In the genomic region with DNA sequence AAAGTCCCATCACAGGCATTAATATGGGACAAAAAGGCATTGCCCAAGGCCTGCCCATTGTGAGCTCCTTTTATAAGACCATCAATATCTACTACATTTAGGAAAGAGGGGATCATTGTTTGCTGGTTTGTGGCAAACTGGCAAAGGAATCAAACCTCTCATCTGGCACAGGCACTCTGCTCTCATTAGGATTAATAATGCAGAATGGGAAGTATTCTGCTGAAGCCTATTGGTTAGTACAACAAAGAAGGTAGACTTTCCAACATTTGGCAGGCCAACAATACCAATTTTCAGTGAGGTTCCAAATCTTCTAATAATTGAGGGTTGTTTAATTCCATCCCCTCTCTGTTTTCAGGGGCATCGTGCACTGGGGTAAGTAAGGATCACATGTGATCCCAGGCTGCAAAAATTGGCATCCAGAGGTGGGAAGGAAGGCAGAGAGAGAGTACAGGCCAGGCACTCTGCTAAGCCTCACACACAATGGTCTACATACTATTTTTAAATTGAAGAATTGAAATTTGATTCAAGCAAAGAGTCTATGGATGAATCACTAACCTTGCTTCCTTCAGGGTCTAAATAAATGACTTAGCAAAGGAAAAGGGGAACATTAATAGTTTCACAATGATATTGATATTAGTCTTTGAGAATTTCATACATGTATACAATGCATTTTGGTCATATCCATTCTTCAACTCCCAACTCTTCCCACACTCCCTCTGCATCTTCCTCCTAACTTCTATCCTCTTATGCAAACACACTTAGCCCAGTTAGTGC, we compare ENCODE assay signal across 20 mouse cellular contexts.
A peak's percentile ranks its signal among the peaks of the same experiment; 100 is the strongest.
DNase-seq lines count a peak whose midpoint lies in the region; ATAC-seq and TF ChIP-seq lines count a peak whose summit lies in the region.
"Had no signal": no experiment of that assay in that cellular context is flagged by ENCODE, and none has a peak within 500 bp of the region (broad histone marks: within the 10 kb centered on the region; RNA-seq: fewer than 3 reads in every experiment).

No protein-coding gene starts in this region.

- no peak for TF ChIP-seq CTCF in forebrain, postnatal 0 days (IDR thresholded peaks at IDR 0.05; ENCODE audit: low read depth)
- no peak for TF ChIP-seq CTCF in liver, postnatal 0 days (IDR thresholded peaks at IDR 0.05; ENCODE audit: low read depth)

- no peak overlapping the region for H3K4me2 ChIP-seq in forebrain, embryonic 13.5 days
- H3K4me2 ChIP-seq in forebrain, embryonic 12.5 days = no peak overlapping the region
- no peak overlapping the region for H3K4me2 ChIP-seq in forebrain, embryonic 15.5 days (replicated peaks)
- H3K4me2 ChIP-seq in forebrain, postnatal 0 days (ENCODE audit: low read depth) = no peak overlapping the region
- no peak overlapping the region for H3K4me2 ChIP-seq in liver, postnatal 0 days (ENCODE audit: low read depth, low read length)
- H3K4me2 ChIP-seq: embryonic facial prominence, embryonic 12.5 days had no signal

- no peak for TF ChIP-seq EP300 in liver, postnatal 0 days (IDR thresholded peaks at IDR 0.05; ENCODE audit: low read depth)

- 0 out of 2 replicates have a peak, but pooled peaks cover 5% of the 10 kb centered on the region for H3K4me1 ChIP-seq in forebrain, embryonic 13.5 days
- peaks cover 4% of the 10 kb centered on the region; the same call in 1 of the 2 replicates for H3K4me1 ChIP-seq in forebrain, embryonic 12.5 days
- H3K4me1 ChIP-seq in forebrain, embryonic 15.5 days = peaks cover 4% of the 10 kb centered on the region; the same call in 1 of the 2 replicates
- no peaks in the 10 kb centered on the region for H3K4me1 ChIP-seq in forebrain, postnatal 0 days (ENCODE audit: insufficient read depth)
- H3K4me1 ChIP-seq in liver, postnatal 0 days (ENCODE audit: insufficient read depth) = no peaks in the 10 kb centered on the region
- H3K4me1 ChIP-seq: embryonic facial prominence, embryonic 10.5 days; embryonic facial prominence, embryonic 12.5 days had no signal

- H3K9me3 ChIP-seq in forebrain, embryonic 13.5 days (replicated peaks) = no peaks in the 10 kb centered on the region
- H3K9me3 ChIP-seq in forebrain, embryonic 12.5 days = no peaks in the 10 kb centered on the region
- H3K9me3 ChIP-seq in forebrain, embryonic 15.5 days = no peaks in the 10 kb centered on the region
- H3K9me3 ChIP-seq in forebrain, postnatal 0 days (ENCODE audit: low read length) = no peaks in the 10 kb centered on the region
- no peaks in the 10 kb centered on the region for H3K9me3 ChIP-seq in liver, postnatal 0 days (ENCODE audit: low read length)
- H3K9me3 ChIP-seq: embryonic facial prominence, embryonic 10.5 days; embryonic facial prominence, embryonic 12.5 days had no signal

- no peak overlapping the region for H3K9ac ChIP-seq in forebrain, embryonic 13.5 days
- H3K9ac ChIP-seq in forebrain, embryonic 12.5 days = no peak overlapping the region
- H3K9ac ChIP-seq in forebrain, embryonic 15.5 days (replicated peaks) = no peak overlapping the region
- H3K9ac ChIP-seq in forebrain, postnatal 0 days = no peak overlapping the region
- no peak overlapping the region for H3K9ac ChIP-seq in liver, postnatal 0 days (replicated peaks)
- H3K9ac ChIP-seq: embryonic facial prominence, embryonic 12.5 days had no signal

- no peak for DNase-seq in forebrain, postnatal 0 days
- peak; percentile 35 for DNase-seq in Muller cell, postnatal 12 days (ENCODE audit: inconsistent ontology term)
- DNase-seq in liver, postnatal 0 days = no peak
- no peak for DNase-seq in gastrocnemius, postnatal 14 days
- DNase-seq: adrenal gland, adult 8-10 months; adrenal gland, postnatal 14 days; adrenal gland, postnatal 36 days; cerebellum, adult 11 months; cerebellum, adult 18-20 months; cerebellum, adult 8-10 months; cerebellum, adult 9-11 months; cerebellum, postnatal 25 days had no signal

- H3K27ac ChIP-seq in forebrain, embryonic 13.5 days = no peak overlapping the region
- H3K27ac ChIP-seq in forebrain, embryonic 12.5 days = no peak overlapping the region
- no peak overlapping the region for H3K27ac ChIP-seq in forebrain, embryonic 15.5 days (replicated peaks)
- no peak overlapping the region for H3K27ac ChIP-seq in forebrain, postnatal 0 days (ENCODE audit: low read depth, low read length)
- no peak overlapping the region for H3K27ac ChIP-seq in liver, postnatal 0 days (ENCODE audit: low read depth)
- H3K27ac ChIP-seq: embryonic facial prominence, embryonic 10.5 days; embryonic facial prominence, embryonic 12.5 days had no signal

- no peaks in the 10 kb centered on the region for H3K36me3 ChIP-seq in forebrain, embryonic 13.5 days (ENCODE audit: poor library complexity, severe bottlenecking)
- no peaks in the 10 kb centered on the region for H3K36me3 ChIP-seq in forebrain, embryonic 12.5 days (replicated peaks)
- no peaks in the 10 kb centered on the region for H3K36me3 ChIP-seq in forebrain, embryonic 15.5 days
- H3K36me3 ChIP-seq in forebrain, postnatal 0 days (ENCODE audit: insufficient read depth) = no peaks in the 10 kb centered on the region
- H3K36me3 ChIP-seq in liver, postnatal 0 days (replicated peaks; ENCODE audit: insufficient read depth, low read length) = no peaks in the 10 kb centered on the region
- H3K36me3 ChIP-seq: embryonic facial prominence, embryonic 10.5 days; embryonic facial prominence, embryonic 12.5 days had no signal

- ATAC-seq in forebrain, embryonic 13.5 days = 0 out of 2 replicates have a peak, but pooled peaks have one; percentile 8
- no peak for ATAC-seq in forebrain, embryonic 12.5 days (ENCODE audit: low FRiP score)
- ATAC-seq in forebrain, embryonic 15.5 days (replicated peaks) = peak; percentile 58
- ATAC-seq in forebrain, postnatal 0 days = no peak
- ATAC-seq in granulocyte monocyte progenitor cell, adult 5-6 weeks (replicated peaks; ENCODE audit: poor library complexity, severe bottlenecking) = peak; percentile 62
- ATAC-seq in liver, postnatal 0 days = no peak
- ATAC-seq: activated CD4-positive, CD25-positive, alpha-beta regulatory T cell, adult 4 months; Patski had no signal

- intact Hi-C loops in gastrocnemius, postnatal 14 days (cut with DNase I; ENCODE audit: low total_unique reads) = no loop called here

- WGBS in forebrain, embryonic 13.5 days = 69% methylated on average over 1 of the region's 1 CpGs
- 71% methylated on average over 1 of the region's 1 CpGs for WGBS in forebrain, embryonic 12.5 days
- WGBS in forebrain, embryonic 15.5 days = 45% methylated on average over 1 of the region's 1 CpGs
- 33% methylated on average over 1 of the region's 1 CpGs for WGBS in forebrain, postnatal 0 days
- WGBS in liver, postnatal 0 days (ENCODE audit: insufficient replicate concordance) = 66% methylated on average over 1 of the region's 1 CpGs

- no peaks in the 10 kb centered on the region for H3K27me3 ChIP-seq in forebrain, embryonic 13.5 days
- H3K27me3 ChIP-seq in forebrain, embryonic 12.5 days = no peaks in the 10 kb centered on the region
- H3K27me3 ChIP-seq in forebrain, embryonic 15.5 days = no peaks in the 10 kb centered on the region
- H3K27me3 ChIP-seq in forebrain, postnatal 0 days (ENCODE audit: insufficient read depth, low read length) = no peaks in the 10 kb centered on the region
- H3K27me3 ChIP-seq in liver, postnatal 0 days (ENCODE audit: insufficient read depth, low read length) = no peaks in the 10 kb centered on the region
- H3K27me3 ChIP-seq: embryonic facial prominence, embryonic 12.5 days; Patski had no signal

- no peak overlapping the region for H3K4me3 ChIP-seq in forebrain, embryonic 13.5 days
- no peak overlapping the region for H3K4me3 ChIP-seq in forebrain, embryonic 12.5 days (replicated peaks)
- H3K4me3 ChIP-seq in forebrain, embryonic 15.5 days = no peak overlapping the region
- no peak overlapping the region for H3K4me3 ChIP-seq in forebrain, postnatal 0 days (ENCODE audit: low read depth, low read length)
- H3K4me3 ChIP-seq in liver, postnatal 0 days (ENCODE audit: low read depth, low read length) = no peak overlapping the region
- H3K4me3 ChIP-seq: embryonic facial prominence, embryonic 10.5 days; embryonic facial prominence, embryonic 12.5 days had no signal

Comparison
In these comparisons a context has a peak if more than half of its experiments do, and no peak if none do; other contexts are left out.
1. ATAC-seq: peak in forebrain, embryonic 13.5 days (single experiment), forebrain, embryonic 15.5 days (single experiment) and granulocyte monocyte progenitor cell, adult 5-6 weeks (single experiment); none in forebrain, embryonic 12.5 days (single experiment), forebrain, postnatal 0 days (single experiment) and liver, postnatal 0 days (single experiment).